Mouse (Mus musculus): Measurements from ENCODE around the gene Ncstn.
A peak's percentile ranks its signal among the peaks of the same experiment; 100 is the strongest.

The Ncstn gene

GRCm38 (mm10) chr1:172082101-172082898 is at the start of gene Ncstn, which contains the start of gene Copa:
Gene Ncstn (minus strand): TSS chr1:172082795.
Gene Copa (plus strand): TSS chr1:172082529.
- DNase-seq: peak; percentile 97

DNA sequence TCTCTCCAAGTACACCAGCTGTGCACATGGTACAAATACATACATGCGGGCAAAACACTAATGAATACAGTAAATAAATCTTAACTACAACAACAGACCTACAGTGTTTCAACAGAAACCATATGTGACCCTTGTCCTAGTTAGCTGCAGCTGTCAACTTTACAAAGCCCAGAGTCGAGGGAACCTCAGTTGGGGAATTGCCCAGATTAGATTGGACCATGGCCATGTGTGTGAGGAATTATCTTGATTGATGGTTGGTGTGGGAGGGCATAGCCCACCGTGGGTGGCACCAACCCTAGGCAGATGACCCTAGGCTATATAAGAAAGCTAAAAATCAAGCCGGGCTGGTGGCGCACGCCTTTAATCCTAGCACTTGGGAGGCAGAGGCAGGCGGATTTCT is 49.7 kb upstream of the Ncstn start:
- DNase-seq: no peak

- no peak for DNase-seq
Measured at GRCm38 (mm10) chr1:172129780-172130179, 47.2 kb upstream of the Ncstn start.

- no peak for DNase-seq
Measured at GRCm38 (mm10) chr1:172129108-172129507, 46.5 kb upstream of the Ncstn start.

- no peak for DNase-seq
Measured at GRCm38 (mm10) chr1:172128563-172128962, 46.0 kb upstream of the Ncstn start.

- DNase-seq: no peak
Measured at GRCm38 (mm10) chr1:172127487-172127886, 44.9 kb upstream of the Ncstn start.

DNA sequence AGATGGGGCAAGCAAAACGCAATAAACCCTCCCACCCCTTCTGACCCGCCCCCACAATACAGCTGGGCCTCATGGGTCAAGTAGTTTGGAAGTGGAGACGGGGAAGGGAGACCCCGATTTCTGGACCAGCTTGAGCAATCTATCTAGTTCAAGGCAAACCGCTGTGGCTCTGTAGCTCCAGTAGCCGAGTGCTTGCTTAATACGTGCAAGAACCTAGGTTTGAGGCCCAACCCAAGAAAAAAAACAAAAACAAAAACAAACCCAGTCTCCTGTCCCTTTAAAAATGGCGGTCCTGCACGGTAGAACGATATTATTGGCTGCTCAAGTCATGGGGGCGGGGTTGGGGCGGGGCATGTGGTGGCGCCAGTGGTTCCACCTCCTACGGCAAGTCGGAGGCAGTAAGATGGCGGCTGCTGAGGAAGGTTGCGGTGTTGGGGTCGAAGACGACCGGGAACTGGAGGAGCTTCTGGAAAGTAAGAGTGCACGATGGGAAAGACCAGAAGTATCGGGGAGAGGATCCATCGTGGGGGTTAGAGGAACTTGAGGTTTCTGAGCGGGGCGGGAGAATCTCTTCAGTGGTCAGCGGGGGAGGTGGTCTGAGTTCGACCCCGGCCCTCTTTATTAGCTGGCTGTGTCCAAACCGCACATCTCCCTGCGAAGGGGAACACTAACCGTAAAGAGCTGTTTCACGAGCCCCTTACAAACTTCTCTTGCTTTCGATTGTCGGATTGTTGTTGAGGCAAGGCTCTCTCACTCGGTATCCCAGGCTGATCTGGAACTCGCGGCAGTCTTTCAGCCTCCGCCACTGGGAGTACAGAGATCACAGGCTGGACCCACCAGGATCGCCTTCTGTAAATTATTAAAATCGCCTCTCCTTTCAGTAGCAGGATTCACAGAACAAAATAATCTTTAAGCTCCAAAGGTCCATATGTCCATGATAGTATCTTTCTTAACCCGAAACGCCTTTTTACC is 44.1 kb upstream of the Ncstn start, which contains the start of gene Pex19:
Gene Pex19, plus strand, starts transcription at position 380 of the 972 bp plus-strand sequence.
- peak; percentile 96 for DNase-seq

DNA sequence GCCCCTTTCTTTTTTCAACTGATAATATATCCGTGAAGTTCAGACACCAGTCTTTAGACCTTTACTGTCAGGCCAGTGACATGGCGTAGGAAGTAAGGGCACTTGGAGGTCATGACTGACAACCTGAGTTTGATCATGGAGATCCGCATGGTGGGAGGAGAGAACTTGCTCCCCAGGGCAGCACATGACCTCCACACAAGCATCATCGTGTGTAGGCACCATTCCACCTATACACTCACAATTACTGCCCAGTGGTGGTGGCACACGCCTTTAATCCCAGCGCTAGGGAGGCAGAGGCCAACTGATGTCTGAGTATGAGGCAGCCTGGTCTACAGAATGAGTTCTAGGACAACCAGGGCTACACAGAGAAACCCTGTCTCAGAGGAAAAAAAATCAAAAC is 42.0 kb upstream of the Ncstn start:
- no peak for DNase-seq

GRCm38 (mm10) chr1:172122671-172123070 is 40.1 kb upstream of the Ncstn start:
- DNase-seq: no peak

DNA sequence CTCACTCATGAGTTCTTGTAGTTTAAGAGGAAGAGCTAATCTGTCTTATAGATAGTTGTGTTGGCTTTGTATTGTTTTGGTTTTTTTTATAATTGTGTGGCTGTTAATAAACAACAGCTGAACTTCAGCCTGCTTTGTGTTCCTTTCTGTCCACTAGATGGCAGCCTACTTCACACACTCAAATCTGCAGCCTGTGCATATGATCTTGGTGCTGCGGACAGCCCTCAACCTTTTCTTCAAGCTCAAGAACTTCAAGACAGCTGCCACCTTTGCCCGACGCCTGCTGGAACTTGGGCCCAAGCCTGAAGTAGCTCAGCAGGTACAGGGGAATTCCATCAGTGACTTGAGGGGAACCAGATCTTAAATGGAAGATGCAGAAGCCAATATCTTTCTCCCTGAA is 37.1 kb upstream of the Ncstn start:
- DNase-seq: peak; percentile 78

- no peak for DNase-seq
Measured at GRCm38 (mm10) chr1:172119100-172119499, 36.5 kb upstream of the Ncstn start.

GRCm38 (mm10) chr1:172116948-172117347 is 34.4 kb upstream of the Ncstn start:
- DNase-seq: no peak

- DNase-seq: no peak
Measured at GRCm38 (mm10) chr1:172107777-172108477, 25.3 kb upstream of the Ncstn start.

DNA sequence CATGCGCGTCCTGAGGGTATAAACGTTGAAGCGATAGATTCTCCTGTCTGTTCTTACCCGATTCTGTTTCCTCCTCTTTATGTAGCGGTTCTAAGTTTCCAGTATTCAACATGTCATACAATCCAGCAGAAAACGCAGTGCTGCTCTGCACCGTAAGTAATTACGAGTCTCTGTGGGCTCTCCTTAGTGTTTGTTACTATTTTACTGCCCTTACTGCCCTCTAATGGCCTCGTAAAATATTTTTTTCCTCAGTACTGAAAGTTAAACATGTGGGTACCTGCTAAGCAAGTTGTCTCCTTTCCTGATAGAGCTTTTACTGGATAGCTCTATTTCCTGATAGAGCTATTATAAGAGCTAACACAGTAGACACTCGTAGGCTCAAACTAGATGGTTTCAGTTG is 22.5 kb upstream of the Ncstn start:
- peak; percentile 7 for DNase-seq

GRCm38 (mm10) chr1:172103619-172104018 is 21.0 kb upstream of the Ncstn start:
- no peak for DNase-seq

DNA sequence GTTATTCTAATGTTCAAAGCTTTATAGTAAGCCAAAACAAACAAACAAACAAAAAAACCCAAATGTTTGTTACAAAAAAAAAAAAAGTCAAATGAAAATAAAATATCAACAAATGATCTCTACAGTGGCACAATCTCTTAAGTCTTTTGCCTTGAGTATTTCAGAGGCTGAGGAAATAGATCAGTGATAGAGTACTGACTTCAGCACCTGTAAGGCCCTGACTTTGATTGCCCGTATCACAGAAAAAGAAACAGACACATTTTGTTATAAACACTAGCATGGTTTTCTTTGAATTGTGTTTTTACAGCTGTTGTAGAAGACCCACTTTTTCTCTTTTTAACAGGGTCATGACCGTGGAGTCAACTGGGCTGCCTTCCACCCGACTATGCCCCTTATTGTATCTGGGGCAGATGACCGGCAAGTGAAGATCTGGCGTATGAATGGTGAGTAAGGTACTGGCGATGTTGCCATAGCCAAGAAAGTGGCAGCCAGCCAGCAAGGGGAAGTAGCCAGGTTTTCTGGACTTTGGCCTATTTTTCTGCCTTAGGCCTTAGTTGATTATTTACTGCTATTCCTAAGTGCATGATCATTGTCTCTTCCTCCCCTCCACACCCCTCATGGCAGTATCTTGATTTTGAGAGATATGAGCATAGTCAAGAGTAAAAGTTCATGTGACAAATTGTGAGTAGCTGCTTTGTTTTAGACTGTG is 16.9 kb upstream of the Ncstn start:
- no peak for DNase-seq

GRCm38 (mm10) chr1:172095202-172095601 is 12.6 kb upstream of the Ncstn start:
- DNase-seq: no peak

GRCm38 (mm10) chr1:172094295-172094694 is 11.7 kb upstream of the Ncstn start:
- DNase-seq: no peak

DNA sequence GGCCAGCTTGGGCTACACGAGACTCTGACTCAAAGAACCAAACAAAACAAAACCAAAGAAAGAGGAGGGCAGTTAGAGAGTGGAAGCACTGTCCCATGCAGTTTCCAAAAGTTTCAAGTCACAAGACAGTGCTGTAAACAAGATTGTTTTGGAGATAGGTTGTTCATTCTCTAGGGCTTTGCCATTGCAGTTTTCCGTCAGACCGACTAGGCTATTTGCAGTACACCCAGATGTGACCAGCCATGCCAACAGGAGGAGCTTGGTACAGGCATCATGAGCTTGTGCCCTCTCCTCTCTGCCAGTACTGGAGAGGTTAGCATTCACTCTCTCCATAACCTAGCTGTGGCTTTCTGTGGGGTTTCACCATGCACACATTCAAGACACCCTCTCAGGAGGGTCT is 10.9 kb upstream of the Ncstn start:
- DNase-seq: no peak

GRCm38 (mm10) chr1:172082899-172083445 is 377 bp upstream of the Ncstn start:
- no peak for DNase-seq

DNA sequence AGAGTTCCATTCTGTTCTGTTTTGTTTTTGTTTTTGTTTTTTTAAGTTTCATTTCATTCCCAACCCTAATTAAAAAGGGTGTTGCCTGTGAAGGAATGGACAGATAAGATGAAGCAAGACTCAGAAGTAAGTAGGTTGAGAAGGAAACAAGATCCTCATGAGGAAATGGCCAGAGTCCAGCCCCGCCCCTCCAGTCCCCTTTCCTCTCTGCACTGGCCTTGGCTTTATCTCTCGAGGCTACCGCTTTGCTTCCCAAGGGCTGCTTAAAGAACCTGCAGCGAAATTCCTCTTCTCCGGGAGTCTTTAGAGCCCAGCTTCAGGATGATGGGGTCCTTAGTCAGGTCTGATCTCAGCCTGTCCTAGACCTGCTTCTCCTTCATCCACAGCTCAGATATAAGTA is 4.6 kb downstream of the Ncstn start:
- no peak for DNase-seq

DNA sequence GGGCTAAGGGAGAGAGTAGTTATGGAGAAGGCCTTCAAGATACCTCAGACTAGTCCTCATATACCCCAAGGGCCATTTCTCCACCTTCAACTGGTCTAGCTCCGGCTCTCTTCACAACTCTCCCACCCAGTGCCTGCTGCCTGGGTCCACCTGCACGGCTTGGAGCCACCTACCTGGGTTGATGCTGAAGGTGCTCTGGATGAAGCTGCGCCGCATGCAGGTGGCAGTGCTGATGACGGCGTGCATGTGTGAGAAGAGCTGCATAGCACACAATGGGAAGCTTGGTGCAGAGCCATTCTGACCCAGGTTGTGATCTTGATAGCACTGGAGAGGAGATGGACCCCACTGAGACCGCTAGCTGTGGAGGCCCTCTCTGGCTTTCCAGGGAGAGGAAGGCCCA is 10.0 kb downstream of the Ncstn start:
- DNase-seq: no peak

All from embryo, embryonic 11 days (tissue).